Mouse (Mus musculus): Measurements from ENCODE around the gene 2410131K14Rik. TPM values are rescaled to one million over a fixed set of nuclear protein-coding genes. Genes with fewer than 3 reads are reported as not detected.

Gene 2410131K14Rik
- polyA plus RNA-seq, 1 experiment, result 3.4 TPM

- Histone ChIP-seq H3K27ac (ENCODE audit: control insufficient read depth, insufficient read depth, low read depth, low read length) (no peak overlapping the region), H3K4me1 (ENCODE audit: control insufficient read depth, insufficient read depth, low read length) (peaks cover 9% of the 10 kb centered on the region), H3K4me3 (ENCODE audit: control insufficient read depth, low read depth, low read length) (no peak overlapping the region), H3K36me3 (ENCODE audit: control insufficient read depth, insufficient read depth, low read length) (no peaks in the 10 kb centered on the region), H3K27me3 (ENCODE audit: control insufficient read depth, insufficient read depth, low read length) (no peaks in the 10 kb centered on the region)
- TF ChIP-seq POLR2A (IDR thresholded peaks at IDR 0.05; ENCODE audit: control insufficient read depth, low read depth, low read length), result no peak
- TF ChIP-seq CTCF (IDR thresholded peaks at IDR 0.05; ENCODE audit: control insufficient read depth, insufficient read depth, insufficient replicate concordance, low read depth, low read length), result no peak
These were observed 28.4 kb downstream of the 2410131K14Rik start for GRCm38 (mm10) chr5:118273446-118273845.

GRCm38 (mm10) chr5:118274546-118274945 lies 29.5 kb downstream of the 2410131K14Rik start:
- Histone ChIP-seq H3K4me1 (ENCODE audit: control insufficient read depth, insufficient read depth, low read length) (peaks cover 3% of the 10 kb centered on the region; the same call in 1 of the 2 replicates), H3K27me3 (ENCODE audit: control insufficient read depth, insufficient read depth, low read length) (no peaks in the 10 kb centered on the region), H3K27ac (ENCODE audit: control insufficient read depth, insufficient read depth, low read depth, low read length) (no peak overlapping the region)

GRCm38 (mm10) chr5:118276281-118276680 lies 31.3 kb downstream of the 2410131K14Rik start:
- no peak for TF ChIP-seq POLR2A (IDR thresholded peaks at IDR 0.05; ENCODE audit: control insufficient read depth, low read depth, low read length)
- TF ChIP-seq CTCF (IDR thresholded peaks at IDR 0.05; ENCODE audit: control insufficient read depth, insufficient read depth, insufficient replicate concordance, low read depth, low read length), result no peak
- H3K4me1 ChIP-seq (ENCODE audit: control insufficient read depth, insufficient read depth, low read length), result peaks cover 3% of the 10 kb centered on the region; the same call in 1 of the 2 replicates
- H3K36me3 ChIP-seq (ENCODE audit: control insufficient read depth, insufficient read depth, low read length), result no peaks in the 10 kb centered on the region
- no peak overlapping the region for H3K4me3 ChIP-seq (ENCODE audit: control insufficient read depth, low read depth, low read length)
- no peak overlapping the region for H3K27ac ChIP-seq (ENCODE audit: control insufficient read depth, insufficient read depth, low read depth, low read length)
- no peaks in the 10 kb centered on the region for H3K27me3 ChIP-seq (ENCODE audit: control insufficient read depth, insufficient read depth, low read length)

More at GRCm38 (mm10) chr5:118274546-118274945, 29.5 kb downstream of the 2410131K14Rik start:
- H3K36me3 ChIP-seq (ENCODE audit: control insufficient read depth, insufficient read depth, low read length), result no peaks in the 10 kb centered on the region
- H3K4me3 ChIP-seq (ENCODE audit: control insufficient read depth, low read depth, low read length), result no peak overlapping the region
- TF ChIP-seq CTCF (IDR thresholded peaks at IDR 0.05; ENCODE audit: control insufficient read depth, insufficient read depth, insufficient replicate concordance, low read depth, low read length) (no peak), POLR2A (IDR thresholded peaks at IDR 0.05; ENCODE audit: control insufficient read depth, low read depth, low read length) (no peak)

GRCm38 (mm10) chr5:118276711-118277110 lies 31.7 kb downstream of the 2410131K14Rik start:
- H3K27ac ChIP-seq (ENCODE audit: control insufficient read depth, insufficient read depth, low read depth, low read length), result no peak overlapping the region
- H3K4me1 ChIP-seq (ENCODE audit: control insufficient read depth, insufficient read depth, low read length), result peaks cover 3% of the 10 kb centered on the region; the same call in 1 of the 2 replicates
- no peaks in the 10 kb centered on the region for H3K36me3 ChIP-seq (ENCODE audit: control insufficient read depth, insufficient read depth, low read length)
- H3K4me3 ChIP-seq (ENCODE audit: control insufficient read depth, low read depth, low read length), result no peak overlapping the region
- H3K27me3 ChIP-seq (ENCODE audit: control insufficient read depth, insufficient read depth, low read length), result no peaks in the 10 kb centered on the region
- TF ChIP-seq POLR2A (IDR thresholded peaks at IDR 0.05; ENCODE audit: control insufficient read depth, low read depth, low read length) (no peak), CTCF (IDR thresholded peaks at IDR 0.05; ENCODE audit: control insufficient read depth, insufficient read depth, insufficient replicate concordance, low read depth, low read length) (no peak)

GRCm38 (mm10) chr5:118277741-118278495 lies 32.9 kb downstream of the 2410131K14Rik start:
- H3K27me3 ChIP-seq (ENCODE audit: control insufficient read depth, insufficient read depth, low read length), result no peaks in the 10 kb centered on the region
- H3K27ac ChIP-seq (ENCODE audit: control insufficient read depth, insufficient read depth, low read depth, low read length), result no peak overlapping the region
- TF ChIP-seq POLR2A (IDR thresholded peaks at IDR 0.05; ENCODE audit: control insufficient read depth, low read depth, low read length), result no peak
- peak; percentile 35; the same call in 1 of the 2 replicates for TF ChIP-seq CTCF (IDR thresholded peaks at IDR 0.05; ENCODE audit: control insufficient read depth, insufficient read depth, insufficient replicate concordance, low read depth, low read length)
- no peaks in the 10 kb centered on the region for H3K36me3 ChIP-seq (ENCODE audit: control insufficient read depth, insufficient read depth, low read length)
- H3K4me1 ChIP-seq (ENCODE audit: control insufficient read depth, insufficient read depth, low read length), result peaks cover 3% of the 10 kb centered on the region; the same call in 1 of the 2 replicates
- H3K4me3 ChIP-seq (ENCODE audit: control insufficient read depth, low read depth, low read length), result no peak overlapping the region; the same call in 1 of the 2 replicates

GRCm38 (mm10) chr5:118291453-118291852 lies 46.4 kb downstream of the 2410131K14Rik start:
- H3K27me3 ChIP-seq (ENCODE audit: control insufficient read depth, insufficient read depth, low read length), result no peaks in the 10 kb centered on the region
- H3K4me3 ChIP-seq (ENCODE audit: control insufficient read depth, low read depth, low read length), result no peak overlapping the region
- TF ChIP-seq POLR2A (IDR thresholded peaks at IDR 0.05; ENCODE audit: control insufficient read depth, low read depth, low read length) (no peak), CTCF (IDR thresholded peaks at IDR 0.05; ENCODE audit: control insufficient read depth, insufficient read depth, insufficient replicate concordance, low read depth, low read length) (no peak)

GRCm38 (mm10) chr5:118292476-118292875 lies 47.4 kb downstream of the 2410131K14Rik start:
- H3K4me1 ChIP-seq (ENCODE audit: control insufficient read depth, insufficient read depth, low read length), result peaks cover 3% of the 10 kb centered on the region; the same call in 1 of the 2 replicates
- no peak overlapping the region for H3K27ac ChIP-seq (ENCODE audit: control insufficient read depth, insufficient read depth, low read depth, low read length)
- H3K4me3 ChIP-seq (ENCODE audit: control insufficient read depth, low read depth, low read length), result no peak overlapping the region
- no peak for TF ChIP-seq POLR2A (IDR thresholded peaks at IDR 0.05; ENCODE audit: control insufficient read depth, low read depth, low read length)
- no peak for TF ChIP-seq CTCF (IDR thresholded peaks at IDR 0.05; ENCODE audit: control insufficient read depth, insufficient read depth, insufficient replicate concordance, low read depth, low read length)
- no peaks in the 10 kb centered on the region for H3K36me3 ChIP-seq (ENCODE audit: control insufficient read depth, insufficient read depth, low read length)
- H3K27me3 ChIP-seq (ENCODE audit: control insufficient read depth, insufficient read depth, low read length), result no peaks in the 10 kb centered on the region

More at GRCm38 (mm10) chr5:118291453-118291852, 46.4 kb downstream of the 2410131K14Rik start:
- no peaks in the 10 kb centered on the region for H3K36me3 ChIP-seq (ENCODE audit: control insufficient read depth, insufficient read depth, low read length)
- H3K4me1 ChIP-seq (ENCODE audit: control insufficient read depth, insufficient read depth, low read length), result no peaks in the 10 kb centered on the region; the same call in 1 of the 2 replicates
- no peak overlapping the region for H3K27ac ChIP-seq (ENCODE audit: control insufficient read depth, insufficient read depth, low read depth, low read length)
